In the genomic region with DNA sequence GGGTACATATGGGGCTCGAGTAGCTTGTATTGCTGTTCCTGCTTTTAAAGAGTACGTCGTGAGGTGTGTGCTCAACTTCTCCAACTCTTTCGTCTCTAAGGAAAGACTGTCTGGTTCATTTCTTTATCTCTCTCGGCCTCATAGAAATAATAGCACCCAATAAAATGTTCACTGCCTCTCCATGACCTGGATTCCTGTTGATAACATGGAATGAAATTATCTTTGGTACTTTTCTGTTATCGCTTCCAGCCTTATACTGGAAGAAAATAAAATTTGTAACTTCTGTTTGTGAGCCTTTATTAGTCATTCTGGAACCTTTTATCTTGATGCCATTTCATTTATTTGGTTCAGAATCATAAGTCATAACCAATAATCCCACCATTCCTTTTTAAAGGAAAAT, we compare ENCODE assay signal across 30 mouse cellular contexts. TPM values are rescaled to one million over a fixed set of nuclear protein-coding genes. Genes with fewer than 3 reads are reported as not detected.
DNase-seq lines count a peak whose midpoint lies in the region; ATAC-seq and TF ChIP-seq lines count a peak whose summit lies in the region.
"Had no signal": no experiment of that assay in that cellular context is flagged by ENCODE, and none has a peak within 500 bp of the region (broad histone marks: within the 10 kb centered on the region; RNA-seq: fewer than 3 reads in every experiment).

No protein-coding gene starts in this region.

- no peak for ATAC-seq in liver, embryonic 14.5 days (ENCODE audit: insufficient read depth)
- no peak for ATAC-seq in liver, embryonic 12.5 days
- ATAC-seq in G1E (ENCODE audit: extremely low read depth, insufficient number of reproducible peaks, low FRiP score, poor library complexity, severe bottlenecking): peak; percentile 38; the same call in 1 of the 2 replicates
- ATAC-seq in intestine, embryonic 16.5 days: 0 out of 2 replicates have a peak, but pooled peaks have one; percentile 14
- ATAC-seq: forebrain, embryonic 16.5 days; hindbrain, postnatal 0 days had no signal

- no peak overlapping the region for H3K9ac ChIP-seq in liver, embryonic 14.5 days (replicated peaks)
- H3K9ac ChIP-seq in liver, embryonic 12.5 days: no peak overlapping the region
- no peak overlapping the region for H3K9ac ChIP-seq in intestine, embryonic 16.5 days (ENCODE audit: low read depth, low read length)
- H3K9ac ChIP-seq: embryonic facial prominence, embryonic 13.5 days; forebrain, embryonic 12.5 days; heart, embryonic 13.5 days; hindbrain, embryonic 14.5 days had no signal

- TF ChIP-seq EP300 in liver, embryonic 14.5 days (IDR thresholded peaks at IDR 0.05; ENCODE audit: low read depth): peak; percentile 39

- no peaks in the 10 kb centered on the region for H3K9me3 ChIP-seq in liver, embryonic 14.5 days (ENCODE audit: control insufficient read depth, low read length)
- no peaks in the 10 kb centered on the region for H3K9me3 ChIP-seq in liver, embryonic 12.5 days (replicated peaks)
- H3K9me3 ChIP-seq in G1E (replicated peaks): no peaks in the 10 kb centered on the region
- H3K9me3 ChIP-seq in intestine, embryonic 16.5 days (ENCODE audit: control insufficient read depth, low read length): no peaks in the 10 kb centered on the region
- H3K9me3 ChIP-seq: embryonic facial prominence, embryonic 10.5 days; embryonic facial prominence, embryonic 13.5 days; forebrain, embryonic 12.5 days; heart, embryonic 10.5 days; heart, embryonic 13.5 days had no signal

- TF ChIP-seq CTCF in liver, embryonic 14.5 days (IDR thresholded peaks at IDR 0.05; ENCODE audit: low read depth): no peak
- TF ChIP-seq CTCF in G1E (IDR thresholded peaks at IDR 0.05; ENCODE audit: low read depth, low read length): no peak

- H3K36me3 ChIP-seq in liver, embryonic 14.5 days (replicated peaks; ENCODE audit: control insufficient read depth, insufficient read depth, low read depth): peaks cover 9% of the 10 kb centered on the region
- peaks cover 28% of the 10 kb centered on the region for H3K36me3 ChIP-seq in liver, embryonic 12.5 days
- peaks cover 66% of the 10 kb centered on the region for H3K36me3 ChIP-seq in G1E (replicated peaks)
- no peaks in the 10 kb centered on the region for H3K36me3 ChIP-seq in intestine, embryonic 16.5 days (ENCODE audit: control insufficient read depth, insufficient read depth, low read length)

- H3K4me3 ChIP-seq in liver, embryonic 14.5 days (ENCODE audit: insufficient read depth in 1 of 2, low read depth in 2 of 2, low read length in 2 of 2): no peak overlapping the region
- no peak overlapping the region for H3K4me3 ChIP-seq in liver, embryonic 12.5 days
- no peak overlapping the region for H3K4me3 ChIP-seq in G1E (ENCODE audit: low read depth, low read length)
- H3K4me3 ChIP-seq in intestine, embryonic 16.5 days (ENCODE audit: low read length): no peak overlapping the region
- H3K4me3 ChIP-seq: embryonic facial prominence, embryonic 10.5 days; embryonic facial prominence, embryonic 13.5 days; erythroblast, embryonic 14.5 days; forebrain, embryonic 12.5 days; heart, adult 2 months; heart, embryonic 10.5 days; heart, embryonic 13.5 days had no signal

- no peak overlapping the region for H3K27ac ChIP-seq in liver, embryonic 14.5 days
- no peak overlapping the region for H3K27ac ChIP-seq in liver, embryonic 12.5 days
- H3K27ac ChIP-seq in intestine, embryonic 16.5 days (ENCODE audit: low read length): peak overlapping the region; percentile 73; the same call in 1 of the 2 replicates
- H3K27ac ChIP-seq: embryonic facial prominence, embryonic 10.5 days; embryonic facial prominence, embryonic 13.5 days; forebrain, embryonic 12.5 days; heart, adult 2 months; heart, embryonic 10.5 days; heart, embryonic 13.5 days; hindbrain, embryonic 14.5 days; hindbrain, postnatal 0 days had no signal

- peaks cover 7 to 11% of the 10 kb centered on the region in 2 experiments; a peak in 3 of 4 replicates for H3K4me1 ChIP-seq in liver, embryonic 14.5 days (replicated peaks; ENCODE audit: control insufficient read depth in 2 of 2, insufficient read depth in 2 of 2, low read length in 1 of 2)
- peaks cover 27% of the 10 kb centered on the region for H3K4me1 ChIP-seq in liver, embryonic 12.5 days
- peaks cover 27% of the 10 kb centered on the region for H3K4me1 ChIP-seq in G1E (ENCODE audit: insufficient read depth, low read depth, low read length)
- H3K4me1 ChIP-seq in intestine, embryonic 16.5 days (ENCODE audit: control insufficient read depth, insufficient read depth, low read length): peaks cover 8% of the 10 kb centered on the region
- H3K4me1 ChIP-seq: embryonic facial prominence, embryonic 10.5 days; embryonic facial prominence, embryonic 13.5 days had no signal

- no peaks in the 10 kb centered on the region for H3K27me3 ChIP-seq in liver, embryonic 14.5 days (ENCODE audit: control insufficient read depth, insufficient read depth, low read length)
- H3K27me3 ChIP-seq in liver, embryonic 12.5 days (replicated peaks): no peaks in the 10 kb centered on the region
- H3K27me3 ChIP-seq in G1E (ENCODE audit: insufficient read depth, low read length): no peaks in the 10 kb centered on the region
- H3K27me3 ChIP-seq in intestine, embryonic 16.5 days (replicated peaks; ENCODE audit: control insufficient read depth, insufficient read depth, low read length): no peaks in the 10 kb centered on the region
- H3K27me3 ChIP-seq: embryonic facial prominence, embryonic 13.5 days; forebrain, embryonic 12.5 days; heart, embryonic 13.5 days had no signal

- 55% methylated on average over 6 of the region's 6 CpGs for WGBS in liver, embryonic 14.5 days (ENCODE audit: insufficient replicate concordance)
- WGBS in liver, embryonic 12.5 days (ENCODE audit: insufficient replicate concordance): 66% methylated on average over 6 of the region's 6 CpGs
- WGBS in intestine, embryonic 16.5 days: 73% methylated on average over 6 of the region's 6 CpGs

- no peak for DNase-seq in liver, embryonic 14.5 days (ENCODE audit: low read depth in 3 of 3, low spot score in 3 of 3)
- no peak for DNase-seq in G1E (ENCODE audit: low spot score)
- no peak for DNase-seq in thymus, adult 18-20 months
- DNase-seq in testis, postnatal 14 days (ENCODE audit: low spot score): no peak
- DNase-seq: adrenal gland, adult 2 months; adrenal gland, postnatal 14 days; cerebellum, adult 11 months; cerebellum, adult 2 months; cerebellum, adult 9-11 months; cerebellum, postnatal 36 days; embryo, embryonic 11 days; gastrocnemius, postnatal 10 days; gastrocnemius, postnatal 36 days; heart, adult 2 months; heart, postnatal 14 days; heart, postnatal 4 days had no signal

- no peak overlapping the region for H3K4me2 ChIP-seq in liver, embryonic 14.5 days (ENCODE audit: low read depth)
- H3K4me2 ChIP-seq in liver, embryonic 12.5 days: no peak overlapping the region
- H3K4me2 ChIP-seq in intestine, embryonic 16.5 days (ENCODE audit: low read depth, low read length): no peak overlapping the region
- H3K4me2 ChIP-seq: embryonic facial prominence, embryonic 13.5 days; forebrain, embryonic 12.5 days; heart, embryonic 13.5 days; hindbrain, embryonic 14.5 days had no signal

RNA-seq across cellular contexts. Expression of a gene that starts 22.7 kb away (rescaled TPM):
- polyA plus RNA-seq in liver, embryonic 14.5 days (2012; rRNA removed): 17.3 and 22.4 TPM in 2 replicates
- polyA plus RNA-seq in liver, embryonic 14.5 days (2014; fragmentation: Nextera tagmentation; extraction: Ambion mirVana): 36.6 and 41.3 TPM in 2 replicates
- 45.8 and 45.9 TPM in 2 replicates for polyA plus RNA-seq in liver, embryonic 12.5 days (2016; fragmentation: Nextera tagmentation; extraction: Ambion mirVana)
- 46.4 and 47.5 TPM in 2 replicates for total RNA-seq in G1E (2014; fragmentation: Nextera tagmentation)
- total RNA-seq in G1E (2017): 25.7 and 30.4 TPM in 2 replicates
- polyA plus RNA-seq in G1E (2012): 2.2 and 3.4 TPM in 2 replicates
- polyA plus RNA-seq in intestine, embryonic 16.5 days (2015; fragmentation: Nextera tagmentation; extraction: Ambion mirVana): 127 and 149 TPM in 2 replicates

RNA-seq across cellular contexts. Expression of a gene that starts 22.9 kb away (rescaled TPM):
- polyA plus RNA-seq in liver, embryonic 14.5 days (2012; rRNA removed): 7.4 and 9.6 TPM in 2 replicates
- polyA plus RNA-seq in liver, embryonic 14.5 days (2014; fragmentation: Nextera tagmentation; extraction: Ambion mirVana): 9.7 and 11.2 TPM in 2 replicates
- polyA plus RNA-seq in liver, embryonic 12.5 days (2016; fragmentation: Nextera tagmentation; extraction: Ambion mirVana): 18.6 and 21.1 TPM in 2 replicates
- total RNA-seq in G1E (2014; fragmentation: Nextera tagmentation): 54.2 and 60.9 TPM in 2 replicates
- 60.0 and 60.3 TPM in 2 replicates for total RNA-seq in G1E (2017)
- 14.5 and 16.7 TPM in 2 replicates for polyA plus RNA-seq in G1E (2012)
- 24.3 and 27.9 TPM in 2 replicates for polyA plus RNA-seq in intestine, embryonic 16.5 days (2015; fragmentation: Nextera tagmentation; extraction: Ambion mirVana)

RNA-seq across cellular contexts. Expression of a gene that starts 25.2 kb away (rescaled TPM):
- polyA plus RNA-seq in liver, embryonic 14.5 days (2012; rRNA removed): 24.1 and 40.2 TPM in 2 replicates
- polyA plus RNA-seq in liver, embryonic 14.5 days (2014; fragmentation: Nextera tagmentation; extraction: Ambion mirVana): 65.7 and 71.0 TPM in 2 replicates
- polyA plus RNA-seq in liver, embryonic 12.5 days (2016; fragmentation: Nextera tagmentation; extraction: Ambion mirVana): 94.4 and 95.5 TPM in 2 replicates
- total RNA-seq in G1E (2014; fragmentation: Nextera tagmentation): 120 and 128 TPM in 2 replicates
- total RNA-seq in G1E (2017): 120 and 148 TPM in 2 replicates
- 9.6 and 44.1 TPM in 2 replicates for polyA plus RNA-seq in G1E (2012)
- polyA plus RNA-seq in intestine, embryonic 16.5 days (2015; fragmentation: Nextera tagmentation; extraction: Ambion mirVana): 106 and 122 TPM in 2 replicates

RNA-seq across cellular contexts. Expression of a gene that starts 25.4 kb away (rescaled TPM):
- 8.3 and 9.8 TPM in 2 replicates for polyA plus RNA-seq in liver, embryonic 14.5 days (2012; rRNA removed)
- polyA plus RNA-seq in liver, embryonic 14.5 days (2014; fragmentation: Nextera tagmentation; extraction: Ambion mirVana): 9.0 and 10.3 TPM in 2 replicates
- polyA plus RNA-seq in liver, embryonic 12.5 days (2016; fragmentation: Nextera tagmentation; extraction: Ambion mirVana): 18.5 and 18.8 TPM in 2 replicates
- total RNA-seq in G1E (2014; fragmentation: Nextera tagmentation): 23.0 and 26.8 TPM in 2 replicates
- total RNA-seq in G1E (2017): 21.5 and 23.1 TPM in 2 replicates
- 2.5 and 4.1 TPM in 2 replicates for polyA plus RNA-seq in G1E (2012)
- polyA plus RNA-seq in intestine, embryonic 16.5 days (2015; fragmentation: Nextera tagmentation; extraction: Ambion mirVana): 14.3 and 15.9 TPM in 2 replicates

RNA-seq across cellular contexts. Expression of a gene that starts 51.8 kb away (rescaled TPM):
- 0.15 TPM in 1 of 2 replicates, not detected in the other for polyA plus RNA-seq in liver, embryonic 14.5 days (2012; rRNA removed)
- not detected in 2 replicates for polyA plus RNA-seq in liver, embryonic 14.5 days (2014; fragmentation: Nextera tagmentation; extraction: Ambion mirVana)
- not detected in 2 replicates for polyA plus RNA-seq in liver, embryonic 12.5 days (2016; fragmentation: Nextera tagmentation; extraction: Ambion mirVana)
- not detected in 2 replicates for total RNA-seq in G1E (2014; fragmentation: Nextera tagmentation)
- not detected in 2 replicates for total RNA-seq in G1E (2017)
- polyA plus RNA-seq in G1E (2012): 0.13 TPM in 1 of 2 replicates, not detected in the other
- not detected in 2 replicates for polyA plus RNA-seq in intestine, embryonic 16.5 days (2015; fragmentation: Nextera tagmentation; extraction: Ambion mirVana)
- total RNA-seq: adrenal gland, postnatal 14 days; gastrocnemius, adult 18-20 months; gastrocnemius, postnatal 10 days; gastrocnemius, postnatal 36 days; granulocyte monocyte progenitor cell, adult 5-6 weeks; heart, adult 2 months; heart, postnatal 14 days; heart, postnatal 4 days had no signal
- polyA plus RNA-seq: embryonic facial prominence, embryonic 10.5 days; embryonic facial prominence, embryonic 13.5 days; erythroblast, embryonic 14.5 days; forebrain, embryonic 12.5 days; forebrain, embryonic 16.5 days; heart, adult 2 months; heart, embryonic 10.5 days; heart, embryonic 13.5 days; hindbrain, embryonic 11.5 days; hindbrain, embryonic 14.5 days had no signal

Comparison
In these comparisons a context has a peak if more than half of its experiments do, and no peak if none do; other contexts are left out.
1. ATAC-seq: peak in G1E (single experiment) and intestine, embryonic 16.5 days (single experiment); none in liver, embryonic 14.5 days (single experiment) and liver, embryonic 12.5 days (single experiment).